Mouse (Mus musculus) stomach, embryonic 14.5 days (tissue): ENCODE measurements around the gene Washc3. TPM values are rescaled to one million over a fixed set of nuclear protein-coding genes. Genes with fewer than 3 reads are reported as not detected.

ENCODE experiments used
- ATAC-seq: fragments of 200-750 bp; cut with Nextera tagmentation; 2 replicates; pipeline ENCODE4 v1.8.0; 2017; ENCODE audit warnings: low read depth, moderate TSS enrichment; ENCODE audit not compliant: insufficient number of reproducible peaks, insufficient read depth, low FRiP score
- H3K27ac ChIP-seq: fragments of 300-500 bp; sonication (generic); 2 replicates; pipeline ENCODE4 v1.5.1; 2014; ENCODE audit warnings: mild to moderate bottlenecking, low read length, moderate library complexity, mixed read lengths
- H3K27me3 ChIP-seq: fragments of 300-500 bp; sonication (generic); 2 replicates; pipeline ENCODE4 v1.6.1; 2014; ENCODE audit warnings: low read length, control low read depth, mixed read lengths; ENCODE audit not compliant: control insufficient read depth, insufficient read depth
- H3K36me3 ChIP-seq: fragments of 300-500 bp; sonication (generic); 2 replicates; pipeline ENCODE4 v1.6.1; 2014; ENCODE audit warnings: mild to moderate bottlenecking, control low read depth, low read length, moderate library complexity, mixed read lengths; ENCODE audit not compliant: control insufficient read depth, insufficient read depth
- H3K4me1 ChIP-seq: fragments of 300-500 bp; sonication (generic); 2 replicates; pipeline ENCODE4 v1.6.1; 2014; ENCODE audit warnings: low read length, control low read depth, mixed read lengths; ENCODE audit not compliant: control insufficient read depth, insufficient read depth
- H3K4me2 ChIP-seq: fragments of 300-500 bp; sonication (generic); replicated peaks from 2 replicates; pipeline ENCODE4 v1.6.1; 2014; ENCODE audit warnings: low read depth, low read length, control low read depth
- H3K4me3 ChIP-seq: fragments of 300-500 bp; sonication (generic); 2 replicates; pipeline ENCODE4 v1.5.1; 2014; ENCODE audit warnings: low read depth, low read length, control low read depth
- H3K9ac ChIP-seq: fragments of 300-500 bp; sonication (generic); replicated peaks from 2 replicates; pipeline ENCODE4 v1.6.1; 2014; ENCODE audit warnings: low read depth, mild to moderate bottlenecking, control low read depth, low read length, moderate library complexity, mixed read lengths
- H3K9me3 ChIP-seq: fragments of 300-500 bp; sonication (generic); 2 replicates; pipeline ENCODE4 v1.6.1; 2016; ENCODE audit warnings: low read depth, low read length, control low read depth; ENCODE audit not compliant: control insufficient read depth
- WGBS: fragments of 180-500 bp; shearing (Covaris S2); extraction: QIAGEN DNeasy Blood & Tissue Kit; methylation state at CpG from one replicate; pipeline ENCODE4 v1.1.7; 2014; 5-methylcytosine and 5-hydroxymethylcytosine counted together
- polyA plus RNA-seq: library from polyadenylated mRNA; unstranded; fragments of >200 nt; fragmentation: Nextera tagmentation; extraction: Ambion mirVana; gene quantifications from 2 replicates; pipeline ENCODE4 v1.2.1, GENCODE M21; 2014

Washc3 gene
- polyA plus RNA-seq, 1 experiment from 2014 or later, result 67.4 TPM

DNA sequence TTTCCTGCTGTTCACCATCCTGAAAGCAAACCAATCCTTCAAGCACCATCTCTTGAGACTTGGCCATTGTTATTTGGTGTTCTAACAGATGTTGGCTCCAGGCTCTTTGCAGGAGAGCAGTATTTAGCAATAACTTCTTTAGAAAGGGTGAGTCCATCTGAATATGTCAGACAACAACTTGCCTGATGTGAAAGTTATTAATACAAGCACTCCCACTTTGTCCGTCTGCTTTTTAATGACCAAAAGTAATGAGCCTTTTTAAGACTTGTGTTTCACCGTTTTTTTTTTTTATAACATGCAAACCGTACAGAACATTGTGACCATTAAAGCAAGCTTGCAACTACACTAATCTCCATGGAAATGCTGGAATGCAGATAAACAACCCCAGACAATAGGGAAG, 60.3 kb downstream of the Washc3 start:
- 70% methylated on average over 3 of the region's 3 CpGs for WGBS
- no peak for ATAC-seq
- H3K27me3 ChIP-seq, result no peaks in the 10 kb centered on the region
- H3K36me3 ChIP-seq, result no peaks in the 10 kb centered on the region
- H3K9ac ChIP-seq, result no peak overlapping the region
- no peak overlapping the region for H3K4me2 ChIP-seq
- 0 out of 2 replicates have a peak overlapping the region, but pooled peaks have one; percentile 39 for H3K27ac ChIP-seq
- no peak overlapping the region for H3K4me3 ChIP-seq
- no peaks in the 10 kb centered on the region for H3K4me1 ChIP-seq
- no peaks in the 10 kb centered on the region for H3K9me3 ChIP-seq

DNA sequence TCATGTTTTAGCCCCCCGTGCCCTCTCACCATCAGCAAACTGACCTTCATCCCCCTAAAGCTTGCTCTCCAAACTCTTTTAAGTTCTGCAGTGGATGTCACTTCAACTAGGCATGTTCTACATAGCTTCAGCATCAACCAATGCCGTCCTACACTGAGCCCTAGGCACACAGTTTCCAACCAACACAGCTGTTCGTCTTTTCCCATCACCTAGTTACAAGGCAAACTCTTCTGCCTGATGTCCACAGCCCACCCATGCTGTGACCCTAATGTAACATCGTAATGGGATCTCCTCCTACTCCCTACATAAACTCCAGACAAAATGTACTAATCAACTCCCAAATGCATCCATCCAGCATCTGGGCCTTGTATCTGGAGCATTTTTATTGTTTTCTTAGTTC, 62.5 kb downstream of the Washc3 start:
- 57% methylated on average over 4 of the region's 4 CpGs for WGBS
- no peak overlapping the region for H3K27ac ChIP-seq

DNA sequence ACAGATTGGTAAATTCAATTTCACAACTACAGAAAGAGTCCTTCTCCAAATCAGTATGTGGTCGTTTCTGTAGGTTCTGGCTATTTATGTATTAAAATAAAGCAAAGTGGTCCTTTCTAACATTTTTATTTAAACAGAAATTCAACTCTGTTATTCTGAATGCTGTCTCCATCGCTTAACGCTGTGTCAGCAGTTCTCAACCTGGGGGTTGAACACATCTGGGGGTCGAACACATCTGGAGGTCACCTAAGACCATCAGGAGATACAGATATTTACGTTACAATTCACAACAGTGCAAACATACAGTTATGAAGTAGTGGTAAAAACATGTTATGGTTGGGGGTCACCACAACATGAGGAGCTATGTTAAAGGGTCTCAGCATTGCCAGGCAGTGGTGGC, 73.2 kb downstream of the Washc3 start:
- ATAC-seq, result no peak
- no peak overlapping the region for H3K9ac ChIP-seq
- no peak overlapping the region for H3K4me2 ChIP-seq
- H3K4me1 ChIP-seq, result no peaks in the 10 kb centered on the region
- H3K27me3 ChIP-seq, result no peaks in the 10 kb centered on the region
- WGBS, result 73% methylated on average over 5 of the region's 5 CpGs
- no peaks in the 10 kb centered on the region for H3K36me3 ChIP-seq
- no peaks in the 10 kb centered on the region for H3K9me3 ChIP-seq
- no peak overlapping the region for H3K27ac ChIP-seq
- H3K4me3 ChIP-seq, result no peak overlapping the region

More for the DNA sequence above, 62.5 kb downstream of the Washc3 start:
- no peaks in the 10 kb centered on the region for H3K4me1 ChIP-seq
- no peaks in the 10 kb centered on the region for H3K9me3 ChIP-seq
- H3K9ac ChIP-seq, result no peak overlapping the region
- no peaks in the 10 kb centered on the region for H3K27me3 ChIP-seq
- no peaks in the 10 kb centered on the region for H3K36me3 ChIP-seq
- H3K4me2 ChIP-seq, result no peak overlapping the region
- no peak overlapping the region for H3K4me3 ChIP-seq
- ATAC-seq, result no peak

DNA sequence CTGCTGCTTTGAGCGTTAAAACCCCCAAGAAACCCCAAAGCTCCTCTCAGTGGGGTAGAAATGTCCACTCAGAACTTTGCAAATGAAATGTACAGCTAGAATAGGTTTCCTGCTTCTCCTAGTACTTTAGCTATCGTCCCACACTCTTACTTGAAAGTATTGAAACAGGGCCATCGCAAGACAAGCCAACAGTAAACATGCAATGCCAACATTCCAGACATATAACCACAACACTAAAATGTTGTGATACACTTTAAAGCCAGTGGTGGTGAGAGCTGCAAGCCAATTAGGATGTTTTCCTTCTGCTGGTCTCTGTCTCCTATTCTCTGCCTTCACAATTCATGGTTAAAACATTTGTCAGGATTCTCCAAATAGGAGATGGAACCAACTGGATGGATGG, 80.8 kb downstream of the Washc3 start:
- Histone ChIP-seq H3K4me2 (no peak overlapping the region), H3K9ac (no peak overlapping the region), H3K4me1 (no peaks in the 10 kb centered on the region), H3K9me3 (no peaks in the 10 kb centered on the region), H3K36me3 (no peaks in the 10 kb centered on the region), H3K4me3 (no peak overlapping the region), H3K27me3 (no peaks in the 10 kb centered on the region), H3K27ac (no peak overlapping the region)
- no peak for ATAC-seq
- 89% methylated on average over 3 of the region's 3 CpGs for WGBS

DNA sequence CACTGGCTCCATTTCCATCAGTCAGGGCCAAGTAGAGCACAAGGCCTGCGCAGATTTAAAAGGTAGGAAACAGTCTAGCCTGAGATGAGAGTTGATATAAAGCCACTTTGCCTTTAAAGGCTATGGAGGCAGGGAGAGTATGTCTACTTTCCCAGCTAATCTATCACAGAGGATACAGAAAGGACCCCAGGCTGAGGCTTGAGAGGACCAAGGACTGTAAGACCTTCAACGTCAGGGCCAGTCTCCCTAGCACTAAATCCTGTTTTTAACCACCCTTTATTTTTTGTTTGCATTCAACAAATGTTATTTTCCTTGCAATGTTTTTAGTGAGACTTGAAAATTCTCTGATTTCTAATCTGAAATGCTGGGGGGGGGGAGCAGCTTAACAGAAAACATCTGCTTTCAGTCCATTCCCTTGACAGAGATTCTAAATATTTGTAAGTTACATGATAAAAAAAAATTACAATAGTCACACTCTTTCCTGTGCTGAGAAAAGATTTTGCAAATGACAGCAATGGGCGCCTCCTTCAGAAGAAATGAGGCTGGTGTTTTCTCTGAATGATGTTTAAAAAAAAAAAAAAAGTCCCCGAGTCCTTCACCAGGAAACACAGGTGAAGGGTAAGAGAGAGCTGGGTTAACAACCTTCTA, 83.6 kb downstream of the Washc3 start:
- Histone ChIP-seq H3K36me3 (no peaks in the 10 kb centered on the region), H3K9me3 (no peaks in the 10 kb centered on the region), H3K27ac (peak overlapping the region; percentile 93), H3K4me1 (0 out of 2 replicates have a peak, but pooled peaks cover 2% of the 10 kb centered on the region), H3K27me3 (no peaks in the 10 kb centered on the region), H3K4me2 (no peak overlapping the region), H3K9ac (no peak overlapping the region), H3K4me3 (no peak overlapping the region)
- WGBS, result 41% methylated on average over 4 of the region's 4 CpGs
- ATAC-seq, result no peak

DNA sequence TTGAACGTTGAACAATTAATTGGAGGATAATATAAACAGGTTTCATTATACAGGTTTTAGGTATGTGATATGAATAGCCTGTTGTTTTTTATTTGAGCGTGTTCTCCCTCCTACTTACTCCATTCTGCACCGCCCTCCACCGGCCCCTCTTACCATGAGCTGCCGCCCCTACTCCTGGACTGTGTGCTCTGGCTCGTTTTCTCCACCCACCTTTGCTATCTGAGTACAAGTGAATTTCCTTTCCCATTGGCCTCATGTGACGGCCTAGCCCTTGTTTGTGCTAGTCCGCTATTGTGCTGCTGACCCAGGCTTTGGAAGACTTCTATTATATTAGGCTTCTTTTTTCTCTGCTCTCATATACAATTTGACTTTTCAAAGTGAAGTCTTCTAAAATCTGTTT, 86.4 kb downstream of the Washc3 start:
- H3K4me3 ChIP-seq, result no peak overlapping the region
- H3K4me1 ChIP-seq, result 0 out of 2 replicates have a peak, but pooled peaks cover 2% of the 10 kb centered on the region
- H3K4me2 ChIP-seq, result no peak overlapping the region
- no peak for ATAC-seq
- no peak overlapping the region for H3K27ac ChIP-seq
- H3K9me3 ChIP-seq, result no peaks in the 10 kb centered on the region
- H3K27me3 ChIP-seq, result no peaks in the 10 kb centered on the region
- H3K36me3 ChIP-seq, result no peaks in the 10 kb centered on the region
- H3K9ac ChIP-seq, result no peak overlapping the region
- WGBS, result 59% methylated on average over 8 of the region's 8 CpGs

DNA sequence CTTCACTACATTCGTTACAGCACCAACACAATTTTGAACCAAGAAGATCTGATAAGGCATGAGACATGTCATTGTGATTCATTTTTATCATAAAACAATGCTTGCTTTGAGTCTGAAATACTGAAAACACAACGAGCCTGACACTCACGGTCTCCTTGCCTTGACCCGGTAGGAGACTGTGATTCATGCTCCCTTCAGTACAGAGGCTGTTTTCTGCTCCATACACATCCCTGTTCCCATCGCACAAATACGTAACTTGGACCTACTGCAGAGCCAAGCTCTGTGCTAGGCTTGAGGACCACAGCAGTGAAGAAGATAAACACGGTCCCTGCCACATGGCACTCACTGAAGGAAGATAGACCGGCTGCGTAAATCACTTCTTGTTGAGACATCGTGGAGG, 87.2 kb downstream of the Washc3 start:
- Histone ChIP-seq H3K27me3 (no peaks in the 10 kb centered on the region), H3K9me3 (no peaks in the 10 kb centered on the region), H3K4me2 (no peak overlapping the region), H3K27ac (no peak overlapping the region), H3K4me1 (0 out of 2 replicates have a peak, but pooled peaks cover 2% of the 10 kb centered on the region), H3K36me3 (no peaks in the 10 kb centered on the region), H3K9ac (no peak overlapping the region), H3K4me3 (no peak overlapping the region)
- WGBS, result 78% methylated on average over 10 of the region's 10 CpGs
- no peak for ATAC-seq

DNA sequence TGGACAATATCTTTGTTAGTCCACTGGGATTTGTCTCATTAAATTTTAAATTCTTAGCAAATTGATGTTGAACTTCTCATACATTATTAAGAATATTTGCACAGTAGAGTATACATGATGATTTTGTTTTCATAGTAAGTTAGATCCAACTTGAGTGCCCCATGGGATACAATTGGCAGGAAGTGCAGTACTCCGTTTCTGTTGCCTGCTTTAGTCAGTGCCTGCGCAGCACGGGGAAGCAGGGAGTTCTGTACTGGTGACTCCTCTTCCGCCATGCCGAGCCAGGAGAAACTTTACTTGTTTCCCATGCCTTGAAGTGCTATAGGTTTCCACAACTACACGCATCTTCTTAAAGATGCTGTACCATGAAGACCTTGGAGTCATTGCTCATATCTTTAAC, 94.2 kb downstream of the Washc3 start:
- Histone ChIP-seq H3K4me2 (no peak overlapping the region), H3K36me3 (no peaks in the 10 kb centered on the region), H3K4me3 (no peak overlapping the region), H3K9ac (no peak overlapping the region), H3K27me3 (no peaks in the 10 kb centered on the region), H3K27ac (no peak overlapping the region), H3K4me1 (0 out of 2 replicates have a peak, but pooled peaks cover 3% of the 10 kb centered on the region), H3K9me3 (no peaks in the 10 kb centered on the region; the same call in 1 of the 2 replicates)
- ATAC-seq, result no peak
- WGBS, result 89% methylated on average over 6 of the region's 6 CpGs
